Mouse (Mus musculus) heart, postnatal 0 days (tissue): ENCODE measurements at regions not wholly inside any gene's neighbourhood (a gene's known extent, or its start where the extent isn't known, plus 50 kb on each side); places are given as distances from the start of the nearest gene placed in this dataset.

ENCODE experiments used
- ATAC-seq: fragments of 200-750 bp; cut with Nextera tagmentation; 2 replicates; pipeline ENCODE4 v1.8.0; 2017; ENCODE audit warnings: low read depth, moderate number of reproducible peaks, moderate library complexity; ENCODE audit not compliant: insufficient read depth
- DNase-seq: peaks from one replicate; pipeline ENCODE4 v3.0.0-alpha.2; 2016; ENCODE audit warnings: low spot score
- H3K27ac ChIP-seq: fragments of 300-500 bp; sonication (generic); 2 replicates; pipeline ENCODE4 v1.5.1; 2014; ENCODE audit warnings: low read depth, mild to moderate bottlenecking
- H3K27me3 ChIP-seq: fragments of 300-500 bp; sonication (generic); 2 replicates; pipeline ENCODE4 v1.6.1; 2014; ENCODE audit warnings: low read length, mixed read lengths; ENCODE audit not compliant: control insufficient read depth, insufficient read depth
- H3K36me3 ChIP-seq: fragments of 300-500 bp; sonication (generic); replicated peaks from 2 replicates; pipeline ENCODE4 v1.6.1; 2014; ENCODE audit warnings: low read length, mixed read lengths; ENCODE audit not compliant: control insufficient read depth, insufficient read depth
- H3K4me1 ChIP-seq: fragments of 300-500 bp; sonication (generic); 2 replicates; pipeline ENCODE4 v1.6.1; 2014; ENCODE audit warnings: antibody characterized with exemption; ENCODE audit not compliant: control insufficient read depth, insufficient read depth
- H3K4me2 ChIP-seq: fragments of 300-500 bp; sonication (generic); 2 replicates; pipeline ENCODE4 v1.6.1; 2014; ENCODE audit warnings: low read depth, mild to moderate bottlenecking, low read length, moderate library complexity
- H3K4me3 ChIP-seq: fragments of 300-500 bp; sonication (generic); 2 replicates; pipeline ENCODE4 v1.5.1; 2014; ENCODE audit warnings: low read depth, low read length
- H3K9ac ChIP-seq: fragments of 300-500 bp; sonication (generic); replicated peaks from 2 replicates; pipeline ENCODE4 v1.6.1; 2014; ENCODE audit warnings: low read depth, low read length, mixed read lengths
- H3K9me3 ChIP-seq: fragments of 300-500 bp; sonication (generic); replicated peaks from 2 replicates; pipeline ENCODE4 v1.6.1; 2016; ENCODE audit warnings: low read length; ENCODE audit not compliant: control insufficient read depth
- CTCF ChIP-seq: IDR thresholded peaks from 2 replicates; pipeline ENCODE4 v1.5.1; 2016; ENCODE audit warnings: antibody characterized with exemption, control low read depth, low read depth
- EP300 ChIP-seq: IDR thresholded peaks from 2 replicates; pipeline ENCODE4 v1.6.1; 2016; ENCODE audit warnings: antibody characterized with exemption, low read depth
- WGBS: fragments of 180-500 bp; shearing (Covaris S2); extraction: QIAGEN DNeasy Blood & Tissue Kit; methylation state at CpG from one replicate; pipeline ENCODE4 v1.1.7; 2014; 5-methylcytosine and 5-hydroxymethylcytosine counted together

DNA sequence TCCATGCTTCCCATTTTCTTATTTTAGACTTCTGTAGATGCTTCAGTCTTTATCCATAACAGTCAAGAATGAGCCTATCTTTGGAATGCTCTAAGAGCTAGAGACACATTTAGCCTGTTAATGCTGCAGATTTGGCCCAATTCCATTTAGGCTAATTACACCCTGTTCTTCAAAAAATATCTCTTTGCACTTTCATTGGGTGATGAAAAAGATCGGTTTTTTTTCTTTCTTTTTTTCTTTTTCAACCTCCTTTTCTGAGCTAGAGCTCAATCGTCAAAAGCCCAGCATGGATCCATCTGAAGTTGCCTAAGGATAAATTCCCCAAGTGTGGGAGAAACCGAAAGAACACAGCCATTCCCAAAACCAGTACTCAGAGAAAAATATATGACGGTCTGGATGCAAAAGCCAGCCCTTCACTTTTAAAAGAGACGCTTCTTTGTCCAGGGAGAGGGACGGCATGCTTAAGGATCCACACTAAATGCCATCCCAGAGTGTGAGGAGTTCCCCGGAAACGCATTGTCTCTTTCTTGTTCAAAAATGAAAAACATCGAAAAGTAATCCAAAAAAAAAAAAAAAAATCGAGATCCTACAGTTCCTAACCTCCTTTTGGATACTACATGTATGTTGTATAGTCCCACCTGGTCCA lies 314.3 kb upstream of the Cxadr start:
- Histone ChIP-seq H3K27me3 (no peaks in the 10 kb centered on the region), H3K9ac (no peak overlapping the region; the same call in 1 of the 2 replicates), H3K4me3 (no peak overlapping the region), H3K4me1 (no peaks in the 10 kb centered on the region), H3K27ac (no peak overlapping the region), H3K9me3 (0 out of 2 replicates have a peak, but pooled peaks cover 5% of the 10 kb centered on the region), H3K4me2 (no peak overlapping the region), H3K36me3 (no peaks in the 10 kb centered on the region)
- TF ChIP-seq EP300, result no peak
- no peak for TF ChIP-seq CTCF
- no peak for ATAC-seq
- 69% methylated on average over 10 of the region's 10 CpGs for WGBS
- DNase-seq, result no peak

DNA sequence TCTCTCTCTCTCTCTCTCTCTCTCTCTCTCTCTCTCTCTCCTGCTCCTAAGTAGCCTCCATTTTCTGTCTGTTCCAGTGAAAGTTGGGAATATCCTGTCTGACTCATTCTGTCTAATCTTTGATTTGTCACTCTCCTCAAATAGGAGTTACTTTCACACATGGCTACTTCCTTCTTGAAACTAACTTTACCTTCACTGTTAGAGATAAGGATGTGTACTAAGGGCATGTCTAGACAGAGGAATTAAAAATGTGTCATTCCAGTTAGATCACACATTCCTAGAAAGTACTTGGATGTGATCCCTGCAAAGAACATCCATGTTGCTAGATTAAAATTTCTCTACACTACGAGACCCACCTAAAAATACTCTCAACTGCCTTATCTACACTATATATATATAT lies 346.9 kb upstream of the Gm11146 start:
- H3K9ac ChIP-seq, result no peak overlapping the region
- no peaks in the 10 kb centered on the region for H3K4me1 ChIP-seq
- H3K36me3 ChIP-seq, result no peaks in the 10 kb centered on the region
- no peak overlapping the region for H3K4me3 ChIP-seq
- TF ChIP-seq EP300 (no peak), CTCF (no peak)
- WGBS, result 20% methylated on average over 1 of the region's 1 CpGs
- DNase-seq, result no peak
- H3K4me2 ChIP-seq, result no peak overlapping the region
- no peaks in the 10 kb centered on the region for H3K27me3 ChIP-seq
- no peaks in the 10 kb centered on the region for H3K9me3 ChIP-seq
- H3K27ac ChIP-seq, result no peak overlapping the region
- ATAC-seq, result no peak

DNA sequence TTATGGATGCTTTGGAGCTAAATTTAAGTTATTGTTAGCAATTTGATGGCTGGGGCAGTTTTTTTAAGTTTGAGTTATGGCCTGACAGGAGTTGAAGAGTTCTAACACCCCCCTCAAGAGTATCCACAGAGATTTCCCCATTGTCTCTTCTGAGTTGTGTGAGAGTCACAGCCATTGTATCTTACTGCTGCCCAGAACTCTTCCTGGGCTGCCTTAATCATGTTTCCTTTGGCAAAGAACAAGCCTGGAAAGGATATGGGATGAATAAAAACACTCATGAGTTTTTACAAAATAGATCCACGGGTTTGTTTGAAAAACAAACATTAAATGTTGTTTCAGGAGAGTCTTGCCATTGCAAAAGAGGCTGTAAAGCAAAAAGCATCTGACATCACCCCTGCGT lies 343.5 kb upstream of the Gm11146 start:
- Histone ChIP-seq H3K27me3 (no peaks in the 10 kb centered on the region), H3K9ac (no peak overlapping the region), H3K36me3 (no peaks in the 10 kb centered on the region), H3K27ac (no peak overlapping the region), H3K4me2 (no peak overlapping the region), H3K9me3 (no peaks in the 10 kb centered on the region), H3K4me3 (no peak overlapping the region), H3K4me1 (no peaks in the 10 kb centered on the region)
- ATAC-seq, result peak; percentile 24; the same call in 1 of the 2 replicates
- DNase-seq, result peak; percentile 66
- TF ChIP-seq CTCF (no peak), EP300 (no peak)
- WGBS, result 43% methylated on average over 2 of the region's 2 CpGs

DNA sequence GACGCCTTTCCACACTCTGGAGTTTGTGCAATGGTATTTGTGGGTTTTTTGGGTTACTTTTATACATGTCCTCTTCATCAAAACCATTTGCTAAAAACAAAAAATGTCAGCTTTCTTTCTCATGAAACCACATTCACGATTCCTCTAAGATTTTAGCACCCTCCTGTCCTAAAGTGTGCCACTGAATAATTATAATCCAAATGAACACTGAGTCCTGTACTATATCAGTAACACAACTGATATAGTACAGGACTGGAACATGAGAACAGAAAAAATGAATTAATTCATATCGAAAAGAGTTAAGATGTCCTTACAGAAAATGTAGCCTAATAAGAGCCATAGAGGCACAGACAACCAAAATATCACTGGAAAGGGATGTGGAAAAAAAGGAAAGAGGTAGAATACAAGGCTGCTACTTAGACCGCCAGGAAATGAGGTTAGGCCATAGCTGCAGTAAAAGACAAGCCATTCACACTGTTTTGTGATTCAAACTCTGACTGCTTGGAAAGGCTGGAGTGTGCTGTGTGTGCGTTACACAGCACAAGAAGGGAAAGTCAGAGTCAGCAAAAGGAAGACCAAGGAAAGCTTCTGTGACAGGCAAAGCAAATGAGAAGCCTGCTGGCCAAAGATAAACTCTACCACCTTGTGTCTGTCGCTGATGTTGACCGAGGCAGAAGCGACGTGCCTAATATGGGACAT lies 329.3 kb upstream of the Gm11146 start:
- Histone ChIP-seq H3K36me3 (no peaks in the 10 kb centered on the region), H3K9me3 (no peaks in the 10 kb centered on the region), H3K27me3 (no peaks in the 10 kb centered on the region), H3K4me1 (no peaks in the 10 kb centered on the region), H3K9ac (no peak overlapping the region), H3K27ac (no peak overlapping the region), H3K4me3 (no peak overlapping the region), H3K4me2 (no peak overlapping the region)
- WGBS, result 71% methylated on average over 9 of the region's 9 CpGs
- ATAC-seq (no peak), DNase-seq (no peak)
- TF ChIP-seq EP300 (no peak), CTCF (no peak)

DNA sequence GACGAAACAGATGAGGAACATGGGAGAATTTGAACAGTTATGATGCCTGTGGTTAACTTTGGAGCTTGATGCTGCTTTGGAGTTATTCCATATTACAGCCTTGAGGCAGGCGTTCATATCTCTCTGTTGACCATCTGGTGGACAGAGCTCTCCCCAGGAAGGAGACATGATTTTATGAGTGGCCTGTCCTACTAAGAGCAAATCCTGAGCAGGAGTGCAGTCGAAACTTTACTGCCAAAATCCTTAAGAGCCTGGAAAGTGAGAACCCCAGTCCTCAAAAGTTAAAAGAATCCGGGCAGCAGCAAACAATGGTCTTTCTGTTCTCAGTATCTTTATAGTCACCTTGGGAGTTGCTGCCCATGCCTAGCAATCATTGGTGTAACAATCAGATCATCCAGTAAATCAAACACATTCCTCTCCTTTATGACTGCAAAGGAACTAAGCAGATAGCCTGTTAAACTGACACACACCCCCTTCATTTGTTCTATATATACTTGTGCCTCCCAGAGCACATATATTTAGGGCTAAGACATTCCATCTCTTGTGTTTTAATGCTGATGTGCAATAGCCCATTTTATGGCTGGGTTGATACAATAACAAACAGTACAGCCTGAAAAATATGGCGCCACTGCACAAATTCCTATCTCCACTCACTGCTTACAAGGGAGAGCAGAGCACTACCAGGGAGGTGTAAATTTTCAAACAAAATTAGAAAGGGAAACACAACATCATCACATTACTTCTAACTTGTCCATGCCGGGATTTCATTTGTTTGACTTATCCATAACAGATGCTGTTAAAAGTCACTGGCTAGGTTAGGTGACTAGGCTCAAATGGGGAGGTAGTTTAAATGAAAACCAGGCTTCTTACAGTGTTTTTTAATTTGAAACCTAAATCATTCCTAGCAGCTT lies 312.5 kb upstream of the Gm11146 start:
- no peak overlapping the region for H3K4me2 ChIP-seq

More for the DNA sequence above, 312.5 kb upstream of the Gm11146 start:
- H3K4me3 ChIP-seq, result no peak overlapping the region
- H3K9me3 ChIP-seq, result no peaks in the 10 kb centered on the region
- H3K9ac ChIP-seq, result no peak overlapping the region
- ATAC-seq, result no peak
- H3K4me1 ChIP-seq, result no peaks in the 10 kb centered on the region
- no peak overlapping the region for H3K27ac ChIP-seq
- WGBS, result 68% methylated on average over 6 of the region's 6 CpGs
- no peaks in the 10 kb centered on the region for H3K27me3 ChIP-seq
- TF ChIP-seq EP300 (no peak), CTCF (no peak)
- H3K36me3 ChIP-seq, result no peaks in the 10 kb centered on the region
- no peak for DNase-seq
